In genomic region chr2:156278226-156279017, GRCm38 (mm10) we compare ENCODE assay signal across 8 mouse cellular contexts. TPM values are rescaled to one million over a fixed set of nuclear protein-coding genes. Genes with fewer than 3 reads are reported as not detected.
DNase-seq lines count a peak whose midpoint lies in the region; ATAC-seq lines count a peak whose summit lies in the region.

No protein-coding gene starts in this region.

- ATAC-seq in forebrain, embryonic 15.5 days (replicated peaks), result no peak
- ATAC-seq in liver, embryonic 16.5 days (ENCODE audit: low read depth), result peak; percentile 45
- peak; percentile 56; the same call in 1 of the 2 replicates for ATAC-seq in neural tube, embryonic 13.5 days (ENCODE audit: low read depth)

- H3K4me1 ChIP-seq in forebrain, embryonic 15.5 days, result no peaks in the 10 kb centered on the region
- no peaks in the 10 kb centered on the region for H3K4me1 ChIP-seq in liver, embryonic 16.5 days (ENCODE audit: control insufficient read depth, low read depth, low read length)
- H3K4me1 ChIP-seq in neural tube, embryonic 13.5 days (replicated peaks), result no peaks in the 10 kb centered on the region

- H3K27me3 ChIP-seq in forebrain, embryonic 15.5 days, result no peaks in the 10 kb centered on the region
- H3K27me3 ChIP-seq in liver, embryonic 16.5 days (ENCODE audit: control insufficient read depth, insufficient read depth, low read depth, low read length), result no peaks in the 10 kb centered on the region
- no peaks in the 10 kb centered on the region for H3K27me3 ChIP-seq in neural tube, embryonic 13.5 days

- H3K36me3 ChIP-seq in forebrain, embryonic 15.5 days, result peaks cover 33% of the 10 kb centered on the region
- no peaks in the 10 kb centered on the region; the same call in 1 of the 2 replicates for H3K36me3 ChIP-seq in liver, embryonic 16.5 days (ENCODE audit: control insufficient read depth, insufficient read depth)
- peaks cover 43% of the 10 kb centered on the region for H3K36me3 ChIP-seq in neural tube, embryonic 13.5 days

- peak; percentile 82 for DNase-seq in ES-CJ7 (ENCODE audit: low read depth, low spot score)
- DNase-seq in cerebellum, adult 11-12 months, result peak; percentile 71
- DNase-seq in heart, postnatal 14 days, result peak; percentile 81 to 85
- DNase-seq in large intestine, adult 2 months (ENCODE audit: low read depth, low spot score), result peak; percentile 74
- DNase-seq in telencephalon, adult 2 months (ENCODE audit: low read depth, low spot score), result peak; percentile 76

- peak overlapping the region; percentile 41 for H3K27ac ChIP-seq in forebrain, embryonic 15.5 days (replicated peaks)
- H3K27ac ChIP-seq in liver, embryonic 16.5 days (ENCODE audit: low read length), result no peak overlapping the region
- H3K27ac ChIP-seq in neural tube, embryonic 13.5 days (replicated peaks), result 0 out of 2 replicates have a peak overlapping the region, but pooled peaks have one; percentile 4

- H3K9ac ChIP-seq in forebrain, embryonic 15.5 days (replicated peaks), result no peak overlapping the region
- H3K9ac ChIP-seq in liver, embryonic 16.5 days (ENCODE audit: low read depth, low read length), result no peak overlapping the region
- H3K9ac ChIP-seq in neural tube, embryonic 13.5 days, result no peak overlapping the region

- H3K4me3 ChIP-seq in forebrain, embryonic 15.5 days, result no peak overlapping the region
- no peak overlapping the region for H3K4me3 ChIP-seq in liver, embryonic 16.5 days (ENCODE audit: low read depth, low read length)
- no peak overlapping the region for H3K4me3 ChIP-seq in neural tube, embryonic 13.5 days

- H3K9me3 ChIP-seq in forebrain, embryonic 15.5 days, result no peaks in the 10 kb centered on the region
- no peaks in the 10 kb centered on the region for H3K9me3 ChIP-seq in liver, embryonic 16.5 days (replicated peaks; ENCODE audit: control insufficient read depth, low read length)
- H3K9me3 ChIP-seq in neural tube, embryonic 13.5 days, result no peaks in the 10 kb centered on the region

- intact Hi-C loops in heart, postnatal 14 days (cut with DNase I), result loop anchor here (5.0 kb wide), 3 partner anchors 96 to 316 kb away; partner anchors contain the start of gene Rbm39

- 73% methylated on average over 4 of the region's 4 CpGs for WGBS in forebrain, embryonic 15.5 days
- 30% methylated on average over 4 of the region's 4 CpGs for WGBS in large intestine, adult 2 months
- WGBS in liver, embryonic 16.5 days (ENCODE audit: insufficient replicate concordance), result 18% methylated on average over 4 of the region's 4 CpGs
- WGBS in neural tube, embryonic 13.5 days, result 68% methylated on average over 4 of the region's 4 CpGs

- H3K4me2 ChIP-seq in forebrain, embryonic 15.5 days (replicated peaks), result no peak overlapping the region
- no peak overlapping the region for H3K4me2 ChIP-seq in liver, embryonic 16.5 days (ENCODE audit: low read depth, low read length)
- no peak overlapping the region for H3K4me2 ChIP-seq in neural tube, embryonic 13.5 days

RNA-seq across cellular contexts. Expression of gene Cnbd2, which starts 33.7 kb away (rescaled TPM):
- 6.6 and 6.8 TPM in 2 replicates for polyA plus RNA-seq in forebrain, embryonic 15.5 days (2015; fragmentation: Nextera tagmentation; extraction: Ambion mirVana)
- 1 to 10 TPM in 1 of 2 experiments, under 1 TPM in 1; 0.91 to 1.5 TPM for total RNA-seq in heart, postnatal 14 days (2021)
- polyA plus RNA-seq in large intestine, adult 2 months (2012; rRNA removed), result 0.36 and 0.70 TPM in 2 replicates
- 1.6 and 1.9 TPM in 2 replicates for polyA plus RNA-seq in liver, embryonic 16.5 days (2015; fragmentation: Nextera tagmentation; extraction: Ambion mirVana)
- 6.0 and 7.6 TPM in 2 replicates for polyA plus RNA-seq in neural tube, embryonic 13.5 days (2015; fragmentation: Nextera tagmentation; extraction: Ambion mirVana)

RNA-seq across cellular contexts. Expression of gene Scand1, which starts 34.1 kb away (rescaled TPM):
- polyA plus RNA-seq in forebrain, embryonic 15.5 days (2015; fragmentation: Nextera tagmentation; extraction: Ambion mirVana), result 93.0 and 99.8 TPM in 2 replicates
- total RNA-seq in heart, postnatal 14 days (2021), result 10 to 100 TPM; 78.8 to 79.7 TPM
- polyA plus RNA-seq in large intestine, adult 2 months (2012; rRNA removed), result 94.7 and 113 TPM in 2 replicates
- 20.7 and 21.4 TPM in 2 replicates for polyA plus RNA-seq in liver, embryonic 16.5 days (2015; fragmentation: Nextera tagmentation; extraction: Ambion mirVana)
- 88.6 and 105 TPM in 2 replicates for polyA plus RNA-seq in neural tube, embryonic 13.5 days (2015; fragmentation: Nextera tagmentation; extraction: Ambion mirVana)
